Mouse (Mus musculus): Measurements from ENCODE around the gene Gm27029.
"Not testable (repeated sequence)": the region's sequence is repeated elsewhere in the genome, so short reads cannot be mapped to it uniquely, and the experiment has no call there.

Gm27029 gene

GRCm38 (mm10) chr11:101424105-101424851, at the start of gene Gm27029:
Gene Gm27029 (minus strand): TSS chr11:101424796.
- DNase-seq: peak in 1 of 2 experiments; percentile 23

GRCm38 (mm10) chr11:101474298-101474697, 49.7 kb upstream of the Gm27029 start:
- no peak for DNase-seq

GRCm38 (mm10) chr11:101473686-101474085, 49.1 kb upstream of the Gm27029 start:
- not testable (repeated sequence) for DNase-seq

GRCm38 (mm10) chr11:101472336-101472735, 47.7 kb upstream of the Gm27029 start:
- DNase-seq: peak; percentile 7 to 22

- peak in 1 of 2 experiments; percentile 7 for DNase-seq
Measured at GRCm38 (mm10) chr11:101471926-101472325, 47.3 kb upstream of the Gm27029 start.

GRCm38 (mm10) chr11:101470206-101470605, 45.6 kb upstream of the Gm27029 start:
- DNase-seq: no peak

GRCm38 (mm10) chr11:101469155-101469554, 44.6 kb upstream of the Gm27029 start:
- DNase-seq: no peak

GRCm38 (mm10) chr11:101468731-101469130, 44.1 kb upstream of the Gm27029 start:
- peak in 1 of 2 experiments; percentile 15 for DNase-seq

GRCm38 (mm10) chr11:101468263-101468688, 43.7 kb upstream of the Gm27029 start:
- peak in 1 of 2 experiments; percentile 22 for DNase-seq

- DNase-seq: peak; percentile 57 to 62
Measured at GRCm38 (mm10) chr11:101467477-101468262, 43.1 kb upstream of the Gm27029 start.

GRCm38 (mm10) chr11:101466552-101466950, 42.0 kb upstream of the Gm27029 start:
- not testable (repeated sequence) for DNase-seq

- peak; percentile 51 to 62 for DNase-seq
Measured at GRCm38 (mm10) chr11:101465869-101466551, 41.4 kb upstream of the Gm27029 start, which contains the start of gene Vat1. Gene Vat1 (minus strand): TSS chr11:101466230.

- DNase-seq: peak in 1 of 2 experiments; percentile 16
Measured at GRCm38 (mm10) chr11:101465101-101465868, 40.7 kb upstream of the Gm27029 start.

GRCm38 (mm10) chr11:101464211-101465100, 39.9 kb upstream of the Gm27029 start, which contains the start of gene Rnd2:
Gene Rnd2 (plus strand): TSS chr11:101464999.
- no peak for DNase-seq

- DNase-seq: no peak
Measured at GRCm38 (mm10) chr11:101462583-101463440, 38.2 kb upstream of the Gm27029 start.

- DNase-seq: no peak
Measured at GRCm38 (mm10) chr11:101462141-101462540, 37.5 kb upstream of the Gm27029 start.

GRCm38 (mm10) chr11:101460321-101460720, 35.7 kb upstream of the Gm27029 start:
- DNase-seq: no peak

- no peak for DNase-seq
Measured at GRCm38 (mm10) chr11:101459716-101460115, 35.1 kb upstream of the Gm27029 start.

- no peak for DNase-seq
Measured at GRCm38 (mm10) chr11:101458217-101458616, 33.6 kb upstream of the Gm27029 start.

- DNase-seq: no peak
Measured at GRCm38 (mm10) chr11:101457631-101458030, 33.0 kb upstream of the Gm27029 start.
